Mouse (Mus musculus): ENCODE results near the gene Bloc1s2. TPM values are rescaled to one million over a fixed set of nuclear protein-coding genes. Genes with fewer than 3 reads are reported as not detected.

Gene Bloc1s2
- polyA plus RNA-seq, 1 experiment from 2014 or later = 95.1 TPM

Other genes with a start within 250 kb of the Bloc1s2 start
- 21.5 and 24.2 TPM in 2 replicates for gene Dnmbp, start 206.3 kb downstream of the Bloc1s2 start, polyA plus RNA-seq (2014; fragmentation: Nextera tagmentation; extraction: Ambion mirVana)
- 20.3 and 32.3 TPM in 2 replicates for gene Cpn1, start 159.9 kb downstream of the Bloc1s2 start, polyA plus RNA-seq (2014; fragmentation: Nextera tagmentation; extraction: Ambion mirVana)
- gene Cyp2c23, start 117.2 kb downstream of the Bloc1s2 start, polyA plus RNA-seq (2014; fragmentation: Nextera tagmentation; extraction: Ambion mirVana) = 0.31 TPM in 1 of 2 replicates, not detected in the other
- 29.7 and 39.0 TPM in 2 replicates for gene Erlin1, start 76.7 kb downstream of the Bloc1s2 start, polyA plus RNA-seq (2014; fragmentation: Nextera tagmentation; extraction: Ambion mirVana)
- gene Chuk, start 39.0 kb downstream of the Bloc1s2 start, polyA plus RNA-seq (2014; fragmentation: Nextera tagmentation; extraction: Ambion mirVana) = 39.1 and 54.6 TPM in 2 replicates
- 26.2 and 39.2 TPM in 2 replicates for gene Cwf19l1, start 10.6 kb downstream of the Bloc1s2 start, polyA plus RNA-seq (2014; fragmentation: Nextera tagmentation; extraction: Ambion mirVana)
- 0.06 TPM in 1 of 2 replicates, not detected in the other for gene Pkd2l1, start 46.0 kb upstream of the Bloc1s2 start, polyA plus RNA-seq (2014; fragmentation: Nextera tagmentation; extraction: Ambion mirVana)
- gene Scd3, start 56.8 kb upstream of the Bloc1s2 start, polyA plus RNA-seq (2014; fragmentation: Nextera tagmentation; extraction: Ambion mirVana) = 0.12 and 0.96 TPM in 2 replicates
- gene Scd2, start 147.2 kb upstream of the Bloc1s2 start, polyA plus RNA-seq (2014; fragmentation: Nextera tagmentation; extraction: Ambion mirVana) = 103 and 205 TPM in 2 replicates
- gene Scd4, start 186.6 kb upstream of the Bloc1s2 start, polyA plus RNA-seq (2014; fragmentation: Nextera tagmentation; extraction: Ambion mirVana) = 0.11 TPM in 1 of 2 replicates, not detected in the other